Mouse (Mus musculus): ENCODE measurements around the gene Cygb.
"Not testable (repeated sequence)": the region's sequence is repeated elsewhere in the genome, so short reads cannot be mapped to it uniquely, and the experiment has no call there.

The Cygb gene

DNA sequence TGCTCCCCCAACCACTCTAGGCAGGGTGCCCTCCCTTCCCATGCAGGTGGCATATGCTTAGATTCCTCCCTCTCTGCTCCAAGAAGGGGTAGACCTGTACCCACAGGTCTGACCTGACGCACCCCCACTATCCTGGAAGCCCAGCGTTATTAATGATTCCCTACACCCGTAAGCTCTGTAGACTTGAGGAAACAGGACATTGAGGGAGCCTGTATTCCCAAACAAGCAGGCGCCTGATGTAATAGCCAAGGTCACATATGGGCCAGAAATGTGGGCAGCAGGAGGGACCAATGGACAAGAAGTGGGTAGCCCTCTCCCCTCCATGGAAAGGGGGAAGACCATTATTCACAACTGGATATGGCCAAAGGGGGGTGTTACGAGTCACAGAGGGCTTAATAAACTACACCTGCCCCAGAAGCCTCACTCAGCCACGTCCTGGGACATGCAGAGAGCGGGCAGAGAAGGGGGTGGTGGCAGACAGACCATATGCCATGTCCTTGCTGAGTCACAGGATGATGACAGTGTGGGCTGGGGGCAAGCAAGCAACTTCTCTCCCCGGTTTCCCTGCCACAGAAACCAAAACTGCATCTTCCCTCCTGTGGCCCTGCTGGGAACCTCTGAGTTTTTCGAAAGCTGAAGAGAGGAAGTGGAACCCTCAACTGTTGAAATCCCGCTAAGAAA is 37.5 kb downstream of the Cygb start:
- no peak for DNase-seq (ENCODE audit: low read depth, low spot score)

DNA sequence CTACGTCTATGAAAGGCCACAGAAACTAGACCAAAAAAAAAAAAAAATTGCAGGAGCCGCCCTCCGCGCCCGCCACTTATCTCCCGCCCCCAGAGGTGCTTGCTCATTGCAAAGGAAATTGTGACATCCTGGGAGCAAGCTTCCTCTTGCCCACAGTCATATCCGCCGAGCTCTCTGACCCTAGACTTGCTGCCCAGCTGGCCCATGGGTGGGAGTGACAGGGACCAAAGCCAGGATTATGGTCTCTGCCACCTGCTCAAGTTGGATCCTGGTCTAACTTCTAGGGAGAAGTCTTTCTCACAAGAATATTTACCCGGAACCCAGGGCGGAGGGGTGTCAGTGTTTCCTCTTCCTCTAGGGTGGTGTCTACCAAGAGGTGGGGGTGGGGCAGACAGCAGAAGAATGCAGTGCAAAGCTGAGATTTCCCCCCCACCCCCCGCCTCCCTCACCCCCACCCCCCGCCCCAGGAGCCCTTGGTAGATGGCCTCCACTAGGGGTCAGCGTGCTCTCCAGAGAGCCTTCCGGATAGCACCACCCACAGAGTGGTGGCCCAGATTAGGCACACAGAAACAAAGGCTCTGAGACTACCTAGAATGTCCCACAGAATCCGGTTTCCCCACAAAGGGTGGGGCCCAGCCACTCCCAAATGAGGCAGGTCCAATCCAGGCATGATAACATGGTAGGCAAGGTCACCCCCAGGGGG is 38.2 kb downstream of the Cygb start:
- DNase-seq (ENCODE audit: low read depth, low spot score), result peak; percentile 53

DNA sequence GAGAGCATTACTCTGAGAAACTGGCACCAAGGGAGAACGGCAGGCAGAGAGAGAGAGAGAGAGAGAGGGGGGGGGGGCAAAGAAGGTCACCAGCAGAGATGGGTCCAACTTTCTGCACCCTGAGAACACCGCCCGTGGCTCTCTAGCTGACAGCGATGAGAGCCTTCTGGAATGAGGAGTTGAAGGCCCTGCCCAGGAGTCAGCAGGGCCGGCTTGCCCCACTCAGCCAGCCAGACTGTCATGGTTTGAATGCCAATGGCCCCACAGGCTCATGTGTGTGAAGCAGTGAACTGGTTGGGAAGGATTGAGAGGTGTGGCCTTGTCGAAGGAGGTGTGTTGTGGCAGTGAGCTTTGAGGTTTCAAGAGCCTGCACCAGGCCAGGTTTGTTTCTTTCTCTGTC is 40.9 kb downstream of the Cygb start:
- no peak for DNase-seq (ENCODE audit: low read depth, low spot score)

DNA sequence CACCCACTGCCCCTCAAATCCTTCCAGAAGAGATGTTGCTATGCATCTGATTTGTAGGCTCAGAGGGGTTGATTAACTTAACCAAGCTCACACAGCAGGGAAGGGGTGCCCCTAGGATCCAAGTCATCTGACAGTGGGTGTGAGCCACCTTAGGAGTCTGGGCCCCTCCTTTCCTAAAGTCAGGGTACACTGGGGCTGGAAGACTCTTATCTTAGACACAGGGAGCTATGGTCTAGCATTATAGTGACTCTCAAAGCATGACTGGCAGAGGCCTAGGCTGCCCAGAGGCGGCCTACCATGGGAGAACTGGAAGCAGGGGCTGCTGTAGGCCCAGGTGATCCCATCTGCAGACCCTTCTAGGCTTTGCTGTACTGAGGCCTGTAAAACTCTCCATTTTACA is 41.6 kb downstream of the Cygb start:
- no peak for DNase-seq (ENCODE audit: low read depth, low spot score)

DNA sequence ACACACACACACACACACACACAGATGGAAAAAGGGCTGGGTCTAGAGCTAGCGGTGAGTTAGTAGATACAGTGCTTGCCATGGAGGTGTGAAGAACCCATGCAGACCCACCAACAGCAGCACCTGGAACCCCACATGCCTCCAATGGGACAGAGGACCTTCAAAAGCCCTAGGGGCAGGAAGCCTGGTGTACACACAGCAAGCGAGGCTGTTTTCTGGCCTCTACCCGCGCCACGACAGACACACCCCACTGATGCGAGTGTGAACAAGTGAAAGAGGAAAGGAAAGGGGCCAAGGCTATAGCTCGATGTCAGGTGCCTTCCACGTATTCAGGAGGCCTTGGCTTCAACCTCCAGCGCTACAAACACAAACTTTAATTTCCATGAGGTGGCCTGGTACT is 42.2 kb downstream of the Cygb start:
- DNase-seq (ENCODE audit: low read depth, low spot score), result no peak

DNA sequence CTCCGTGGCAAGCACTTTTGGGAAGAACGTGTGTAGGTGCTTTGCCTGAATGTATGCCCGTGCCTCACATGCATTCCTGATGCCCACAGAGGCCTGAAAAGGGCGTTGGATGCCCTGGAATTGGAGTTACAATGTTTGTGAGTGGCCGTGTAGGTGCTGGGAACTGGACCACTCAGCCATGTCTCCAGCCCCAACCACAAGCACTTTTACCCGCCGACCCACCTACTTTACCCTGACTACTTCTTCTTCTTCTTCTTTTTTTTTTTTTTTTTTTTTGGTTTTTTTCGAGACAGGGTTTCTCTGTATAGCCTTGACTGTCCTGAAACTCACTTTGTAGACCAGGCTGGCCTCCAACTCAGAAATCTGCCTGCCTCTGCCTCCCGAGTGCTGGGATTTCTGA is 42.9 kb downstream of the Cygb start:
- DNase-seq (ENCODE audit: low read depth, low spot score), result not testable (repeated sequence)

DNA sequence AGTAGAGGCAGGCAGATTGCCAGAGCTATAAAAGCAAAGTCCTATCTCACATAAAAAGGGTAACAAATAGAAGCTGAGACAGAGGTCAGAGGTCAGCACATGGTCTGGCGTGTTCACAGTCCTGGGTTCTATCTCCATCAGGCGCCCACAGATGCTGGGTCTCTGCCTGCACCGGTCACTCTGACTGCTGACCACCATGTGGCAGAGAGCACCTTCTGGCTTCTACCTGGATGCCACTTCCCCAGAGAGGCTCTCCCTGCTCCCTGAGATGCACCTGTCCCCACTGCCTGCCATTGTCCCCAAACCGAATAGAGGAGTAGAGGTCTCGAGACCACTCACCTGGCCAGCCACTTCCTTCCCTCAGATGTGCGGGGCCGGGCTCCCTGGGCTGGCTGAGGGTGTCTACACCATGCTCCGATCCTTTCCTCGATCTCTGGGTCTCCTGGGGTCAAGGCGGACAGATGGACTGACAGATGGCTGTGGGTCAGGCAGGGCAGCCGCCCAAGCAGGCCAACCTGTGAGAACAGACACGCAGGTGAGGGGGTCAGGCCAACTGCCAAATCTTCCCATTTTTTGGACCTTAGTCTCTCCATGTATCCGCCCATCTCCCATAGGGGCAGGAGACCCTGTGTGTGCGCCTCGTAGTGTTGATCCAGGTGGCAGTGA is 44.0 kb downstream of the Cygb start:
- peak; percentile 93 for DNase-seq (ENCODE audit: low read depth, low spot score)

DNA sequence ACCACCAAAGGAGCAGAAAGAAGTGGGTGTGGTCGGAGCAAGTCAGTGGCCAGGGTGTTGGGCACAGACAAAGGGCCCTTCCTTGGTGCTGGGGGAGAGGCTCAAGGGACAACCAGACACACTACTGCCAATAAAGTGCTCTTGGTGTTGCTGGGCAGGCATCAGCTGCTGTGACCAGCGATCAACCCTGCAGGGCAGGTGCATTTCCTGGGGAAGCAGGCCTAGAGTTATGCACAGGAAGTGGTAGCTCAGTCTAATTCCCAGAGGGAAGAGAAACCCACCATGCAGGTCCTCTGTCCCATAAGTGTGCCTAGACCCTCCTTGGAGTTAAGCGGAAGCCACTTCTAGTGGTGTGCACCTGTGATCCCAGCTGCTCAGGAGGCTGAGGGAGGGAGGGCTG is 46.4 kb downstream of the Cygb start:
- DNase-seq (ENCODE audit: low read depth, low spot score), result no peak

DNA sequence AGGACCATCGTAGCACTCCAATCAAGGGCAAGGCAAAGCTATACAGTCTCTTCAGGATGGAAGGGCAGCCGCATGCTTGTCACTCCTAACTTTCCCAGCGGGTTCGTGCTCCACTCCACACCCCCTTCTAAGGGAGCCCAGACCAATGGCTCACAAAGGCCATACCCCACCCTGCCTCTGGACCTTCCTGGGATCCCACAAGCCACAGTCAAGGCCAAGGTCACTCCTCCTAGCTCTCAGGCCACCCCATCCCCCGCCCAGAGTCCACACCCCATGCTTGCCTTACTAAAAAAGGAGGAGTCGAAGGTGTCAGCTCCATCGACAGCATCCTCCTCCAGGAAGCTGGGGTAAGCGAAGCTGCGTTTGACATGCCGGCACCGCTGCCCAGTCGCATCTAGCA is 50.0 kb downstream of the Cygb start:
- no peak for DNase-seq (ENCODE audit: low read depth, low spot score)

DNA sequence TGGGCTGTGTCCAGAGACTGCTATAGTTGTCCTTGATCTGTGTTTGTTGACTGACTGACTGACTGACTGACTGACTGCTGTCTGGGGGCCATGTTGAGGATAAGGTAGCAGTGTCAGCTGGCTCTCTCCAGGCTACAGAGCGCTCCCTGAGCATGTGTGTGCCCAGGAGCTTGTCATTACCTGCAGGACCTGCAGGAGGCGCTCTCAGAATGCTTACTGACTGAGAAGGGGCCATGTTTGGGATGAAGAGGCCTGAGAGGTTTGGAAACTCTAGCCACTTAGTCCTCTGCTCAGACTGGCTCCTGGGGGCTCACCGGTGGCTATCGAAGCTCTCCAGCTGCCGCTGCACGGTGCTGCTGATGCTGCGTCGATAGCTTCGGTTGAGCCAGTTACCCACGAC is 50.8 kb downstream of the Cygb start:
- no peak for DNase-seq (ENCODE audit: low read depth, low spot score)

DNA sequence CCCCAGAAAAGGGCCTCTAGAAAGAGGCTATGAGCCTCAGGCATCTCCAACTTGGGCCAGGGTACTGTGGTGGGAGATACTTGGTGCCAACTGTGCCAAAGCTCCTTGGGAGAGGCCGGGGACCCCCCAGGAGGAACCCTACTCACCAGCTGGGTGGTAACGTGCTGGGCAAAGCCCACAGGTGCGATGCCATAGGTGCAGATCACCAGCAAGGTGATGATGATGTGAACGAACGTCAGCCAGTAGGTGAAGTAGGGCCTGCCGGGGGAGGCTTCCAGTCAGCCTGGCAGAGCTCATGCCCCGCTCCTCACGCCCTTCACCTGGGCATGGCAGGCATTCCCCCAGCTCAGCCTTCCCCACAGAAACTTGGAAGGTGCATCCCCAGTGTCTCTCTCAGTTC is 52.1 kb downstream of the Cygb start:
- no peak for DNase-seq (ENCODE audit: low read depth, low spot score)

DNA sequence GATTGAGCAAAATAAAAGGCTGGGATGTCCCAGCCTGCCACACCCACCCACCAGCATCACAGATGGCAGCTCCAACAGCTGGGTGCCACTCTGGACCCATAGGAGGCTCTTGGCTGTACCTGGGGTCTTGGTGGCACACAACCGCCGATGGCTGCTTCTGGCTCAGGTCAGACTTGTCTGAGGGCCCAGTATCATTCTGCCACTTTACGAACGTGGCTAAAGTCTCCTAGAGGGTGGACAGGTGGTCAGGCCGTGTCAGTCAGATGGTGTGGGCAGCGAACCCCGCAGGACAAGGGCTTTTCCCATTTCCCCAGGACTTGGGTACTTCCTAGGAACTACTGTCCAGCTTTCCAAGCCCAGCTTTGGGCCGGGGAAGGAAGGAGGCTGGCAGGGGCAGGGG is 52.9 kb downstream of the Cygb start:
- DNase-seq (ENCODE audit: low read depth, low spot score), result peak; percentile 38

DNA sequence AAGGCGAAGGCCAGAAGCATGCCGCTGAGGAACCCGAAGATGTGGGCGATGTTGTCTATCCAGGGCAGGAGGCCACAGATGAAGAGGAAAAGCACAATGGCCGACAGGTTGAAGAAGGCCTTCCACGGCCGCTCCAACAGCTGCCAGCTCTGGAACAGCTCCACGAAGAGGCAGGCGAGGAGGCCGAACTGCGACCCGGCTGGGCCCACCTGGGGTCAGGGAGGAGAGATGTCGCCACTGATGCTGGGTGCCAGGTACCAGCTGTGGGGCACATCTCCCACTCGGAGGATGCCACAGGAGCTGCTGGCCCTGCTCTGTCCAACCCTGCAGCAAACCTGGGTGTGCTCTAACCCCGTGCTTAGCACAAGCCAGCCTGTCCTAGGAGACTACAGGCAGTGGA is 54.9 kb downstream of the Cygb start:
- no peak for DNase-seq (ENCODE audit: low read depth, low spot score)

DNA sequence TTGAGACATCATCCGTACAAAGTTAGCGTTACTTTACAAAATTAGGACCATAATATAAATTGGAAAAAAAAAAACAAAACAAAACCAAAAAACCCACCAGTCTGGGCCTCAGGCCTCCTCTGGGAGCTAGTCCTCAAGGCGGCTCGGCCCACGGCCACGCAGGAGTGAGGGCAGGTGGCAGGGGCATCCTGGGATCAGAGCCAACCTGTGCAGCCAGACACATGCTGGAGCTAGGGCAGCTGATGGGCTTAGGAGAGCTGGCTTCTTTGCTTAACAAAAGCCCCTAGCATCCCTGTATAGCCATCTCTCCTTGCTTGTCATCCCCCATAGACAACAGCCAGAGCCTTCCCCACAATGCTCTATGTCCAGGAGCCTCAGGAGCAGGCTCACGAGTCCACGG is 55.9 kb downstream of the Cygb start:
- DNase-seq (ENCODE audit: low read depth, low spot score), result no peak

DNA sequence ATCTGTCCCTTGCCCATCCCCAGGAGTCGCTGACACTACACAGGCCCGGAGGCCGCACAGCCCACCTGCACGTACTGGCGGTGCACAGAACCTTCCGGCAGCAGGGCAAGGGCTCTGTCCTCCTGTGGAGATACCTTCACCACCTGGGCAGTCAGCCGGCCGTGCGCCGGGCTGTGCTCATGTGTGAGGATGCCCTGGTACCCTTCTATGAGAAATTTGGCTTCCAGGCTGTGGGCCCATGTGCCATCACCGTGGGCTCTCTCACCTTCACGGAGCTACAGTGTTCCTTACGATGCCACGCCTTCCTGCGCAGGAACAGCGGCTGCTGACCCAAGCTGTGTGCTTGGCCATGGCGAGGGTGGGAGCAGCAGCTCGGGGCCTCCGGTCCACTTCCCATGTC is 57.3 kb downstream of the Cygb start:
- DNase-seq (ENCODE audit: low read depth, low spot score), result no peak

All from brain, adult 2 months (tissue).